In the genomic region with DNA sequence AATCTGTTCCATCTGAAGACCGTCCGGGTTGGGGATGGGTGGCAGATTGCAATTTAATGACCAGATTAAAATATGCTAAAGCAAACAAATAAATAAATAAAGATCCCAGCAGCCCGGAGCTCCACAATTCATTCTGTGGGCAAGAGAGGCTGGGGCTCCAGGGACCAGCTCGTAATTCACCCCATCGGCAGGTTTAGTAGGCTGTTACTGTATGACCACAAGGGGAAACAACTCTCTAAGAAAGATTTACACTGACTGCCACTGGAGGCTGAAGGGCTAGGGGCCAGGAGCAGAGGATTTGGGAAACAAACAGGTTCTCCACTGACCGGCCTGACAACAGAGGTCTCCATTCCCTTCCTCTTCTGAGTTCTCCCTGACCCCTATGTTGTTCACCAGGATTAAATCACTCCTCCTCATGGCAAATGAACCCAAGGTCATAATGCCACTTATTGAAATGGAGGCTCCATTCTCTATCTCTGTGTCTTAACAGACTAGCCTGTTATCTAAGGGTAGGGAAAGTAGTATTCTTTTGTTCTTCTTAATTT, we compare ENCODE assay signal across 15 mouse cellular contexts.
DNase-seq lines count a peak whose midpoint lies in the region; ATAC-seq lines count a peak whose summit lies in the region.
"Had no signal": no experiment of that assay in that cellular context is flagged by ENCODE, and none has a peak within 500 bp of the region (broad histone marks: within the 10 kb centered on the region; RNA-seq: fewer than 3 reads in every experiment).

No protein-coding gene starts in this region.

- H3K27ac ChIP-seq in kidney, embryonic 15.5 days = no peak overlapping the region
- H3K27ac ChIP-seq in midbrain, embryonic 11.5 days (ENCODE audit: low read depth, low read length) = no peak overlapping the region
- no peak overlapping the region for H3K27ac ChIP-seq in midbrain, embryonic 13.5 days
- H3K27ac ChIP-seq in neural tube, embryonic 13.5 days (replicated peaks) = 0 out of 2 replicates have a peak overlapping the region, but pooled peaks have one; percentile 33
- H3K27ac ChIP-seq: embryonic facial prominence, embryonic 12.5 days; forebrain, embryonic 15.5 days; heart, embryonic 13.5 days had no signal

- peaks cover 10% of the 10 kb centered on the region for H3K4me1 ChIP-seq in kidney, embryonic 15.5 days
- H3K4me1 ChIP-seq in midbrain, embryonic 11.5 days (ENCODE audit: control insufficient read depth, insufficient read depth, low read length) = no peaks in the 10 kb centered on the region
- peaks cover 16% of the 10 kb centered on the region for H3K4me1 ChIP-seq in midbrain, embryonic 13.5 days (replicated peaks)
- H3K4me1 ChIP-seq in neural tube, embryonic 13.5 days (replicated peaks) = peaks cover 15% of the 10 kb centered on the region
- H3K4me1 ChIP-seq: embryonic facial prominence, embryonic 12.5 days; forebrain, embryonic 15.5 days had no signal

- no peak overlapping the region for H3K4me3 ChIP-seq in kidney, embryonic 15.5 days (replicated peaks)
- H3K4me3 ChIP-seq in midbrain, embryonic 11.5 days (ENCODE audit: low read depth, low read length) = no peak overlapping the region
- no peak overlapping the region for H3K4me3 ChIP-seq in midbrain, embryonic 13.5 days (replicated peaks)
- no peak overlapping the region for H3K4me3 ChIP-seq in neural tube, embryonic 13.5 days
- H3K4me3 ChIP-seq: embryonic facial prominence, embryonic 12.5 days; forebrain, embryonic 15.5 days; heart, embryonic 13.5 days had no signal

- H3K9me3 ChIP-seq in kidney, embryonic 15.5 days (replicated peaks) = no peaks in the 10 kb centered on the region
- H3K9me3 ChIP-seq in midbrain, embryonic 11.5 days (ENCODE audit: control insufficient read depth, low read length) = no peaks in the 10 kb centered on the region
- no peaks in the 10 kb centered on the region for H3K9me3 ChIP-seq in midbrain, embryonic 13.5 days
- H3K9me3 ChIP-seq in neural tube, embryonic 13.5 days = no peaks in the 10 kb centered on the region
- H3K9me3 ChIP-seq: embryonic facial prominence, embryonic 12.5 days; forebrain, embryonic 15.5 days; heart, embryonic 13.5 days had no signal

- 21% methylated on average over 6 of the region's 6 CpGs for WGBS in kidney, embryonic 15.5 days
- 78% methylated on average over 6 of the region's 6 CpGs for WGBS in midbrain, embryonic 11.5 days
- WGBS in midbrain, embryonic 13.5 days = 79% methylated on average over 6 of the region's 6 CpGs
- WGBS in neural tube, embryonic 13.5 days = 22% methylated on average over 6 of the region's 6 CpGs

- no peaks in the 10 kb centered on the region for H3K27me3 ChIP-seq in kidney, embryonic 15.5 days
- H3K27me3 ChIP-seq in midbrain, embryonic 11.5 days (ENCODE audit: control insufficient read depth, insufficient read depth, low read length) = no peaks in the 10 kb centered on the region
- H3K27me3 ChIP-seq in midbrain, embryonic 13.5 days = no peaks in the 10 kb centered on the region
- H3K27me3 ChIP-seq in neural tube, embryonic 13.5 days = no peaks in the 10 kb centered on the region
- H3K27me3 ChIP-seq: CH12.LX; embryonic facial prominence, embryonic 12.5 days; forebrain, embryonic 15.5 days; heart, embryonic 13.5 days had no signal

- H3K4me2 ChIP-seq in kidney, embryonic 15.5 days = no peak overlapping the region
- no peak overlapping the region for H3K4me2 ChIP-seq in midbrain, embryonic 11.5 days
- no peak overlapping the region for H3K4me2 ChIP-seq in midbrain, embryonic 13.5 days (replicated peaks)
- no peak overlapping the region for H3K4me2 ChIP-seq in neural tube, embryonic 13.5 days
- H3K4me2 ChIP-seq: embryonic facial prominence, embryonic 12.5 days; forebrain, embryonic 15.5 days; heart, embryonic 13.5 days had no signal

- no peaks in the 10 kb centered on the region for H3K36me3 ChIP-seq in kidney, embryonic 15.5 days
- no peaks in the 10 kb centered on the region for H3K36me3 ChIP-seq in midbrain, embryonic 11.5 days (ENCODE audit: control insufficient read depth, insufficient read depth, low read length)
- no peaks in the 10 kb centered on the region for H3K36me3 ChIP-seq in midbrain, embryonic 13.5 days
- H3K36me3 ChIP-seq in neural tube, embryonic 13.5 days = no peaks in the 10 kb centered on the region
- H3K36me3 ChIP-seq: embryonic facial prominence, embryonic 12.5 days; forebrain, embryonic 15.5 days; heart, embryonic 13.5 days had no signal

- no peak for DNase-seq in kidney, postnatal 14 days
- peak; percentile 39 for DNase-seq in midbrain, embryonic 11.5 days (ENCODE audit: low spot score, missing footprints)
- DNase-seq in liver = no peak
- DNase-seq: cerebellum, adult 2 months; cerebellum, postnatal 10 days; gastrocnemius, postnatal 36 days; heart, adult 11 months; heart, postnatal 36 days had no signal

- no peak overlapping the region for H3K9ac ChIP-seq in kidney, embryonic 15.5 days
- no peak overlapping the region for H3K9ac ChIP-seq in midbrain, embryonic 11.5 days (ENCODE audit: low read length)
- H3K9ac ChIP-seq in midbrain, embryonic 13.5 days (replicated peaks) = no peak overlapping the region
- no peak overlapping the region for H3K9ac ChIP-seq in neural tube, embryonic 13.5 days
- H3K9ac ChIP-seq: embryonic facial prominence, embryonic 12.5 days; forebrain, embryonic 15.5 days; heart, embryonic 13.5 days had no signal

- ATAC-seq in kidney, embryonic 15.5 days (replicated peaks; ENCODE audit: low FRiP score) = peak; percentile 44; the same call in 1 of the 2 replicates
- ATAC-seq in midbrain, embryonic 11.5 days (ENCODE audit: low FRiP score) = no peak
- ATAC-seq in midbrain, embryonic 13.5 days = no peak
- peak; percentile 68; the same call in 1 of the 2 replicates for ATAC-seq in neural tube, embryonic 13.5 days (ENCODE audit: low read depth)
- ATAC-seq: forebrain, embryonic 15.5 days had no signal

Comparison
In these comparisons a context has a peak if more than half of its experiments do, and no peak if none do; other contexts are left out.
1. ATAC-seq: peak in kidney, embryonic 15.5 days (single experiment) and neural tube, embryonic 13.5 days (single experiment); none in midbrain, embryonic 11.5 days (single experiment) and midbrain, embryonic 13.5 days (single experiment).